Mouse (Mus musculus) common myeloid progenitor, adult 5-6 weeks (primary cell): ENCODE results near the gene Dusp12. TPM values are rescaled to one million over a fixed set of nuclear protein-coding genes. Genes with fewer than 3 reads are reported as not detected.

Experiments used
- ATAC-seq: replicated peaks from 2 replicates; pipeline ENCODE4 v1.8.0; 2016; ENCODE audit warnings: low read depth, mild to moderate bottlenecking, moderate TSS enrichment, inconsistent platforms; ENCODE audit not compliant: poor library complexity, severe bottlenecking
- total RNA-seq: library from RNA; stranded (forward); fragments of 200-1000, 187-1606 nt; gene quantifications from 2 replicates; pipeline ENCODE4 v1.2.3, GENCODE M21; 2017

Gene Dusp12
- total RNA-seq, 1 experiment from 2014 or later, result 10.3 TPM

GRCm38 (mm10) chr1:170865406-170865805 is 19.9 kb downstream of the Dusp12 start:
- 0 out of 2 replicates have a peak, but pooled peaks have one; percentile 7 for ATAC-seq

GRCm38 (mm10) chr1:170864754-170865153 is 20.6 kb downstream of the Dusp12 start:
- no peak for ATAC-seq

GRCm38 (mm10) chr1:170864234-170864633 is 21.1 kb downstream of the Dusp12 start:
- no peak for ATAC-seq

GRCm38 (mm10) chr1:170863033-170863432 is 22.3 kb downstream of the Dusp12 start:
- ATAC-seq, result peak; percentile 61

- ATAC-seq, result no peak
Observed at GRCm38 (mm10) chr1:170862435-170862717, 23.0 kb downstream of the Dusp12 start.

- ATAC-seq, result no peak
Observed at GRCm38 (mm10) chr1:170861671-170862434, 23.5 kb downstream of the Dusp12 start.

- ATAC-seq, result no peak
Observed at GRCm38 (mm10) chr1:170858872-170859271, 26.5 kb downstream of the Dusp12 start.

- ATAC-seq, result no peak
Observed at GRCm38 (mm10) chr1:170857369-170857768, 28.0 kb downstream of the Dusp12 start.

GRCm38 (mm10) chr1:170855056-170855760 is 30.1 kb downstream of the Dusp12 start:
- ATAC-seq, result no peak

- peak; percentile 98 for ATAC-seq
Observed at GRCm38 (mm10) chr1:170853604-170854003, 31.7 kb downstream of the Dusp12 start.

GRCm38 (mm10) chr1:170850637-170851624 is 34.4 kb downstream of the Dusp12 start:
- ATAC-seq, result no peak

- ATAC-seq, result no peak
Observed at GRCm38 (mm10) chr1:170850007-170850406, 35.3 kb downstream of the Dusp12 start.

GRCm38 (mm10) chr1:170845448-170846307 is 39.7 kb downstream of the Dusp12 start:
- peak; percentile 88 for ATAC-seq

- peak; percentile 57 for ATAC-seq
Observed at GRCm38 (mm10) chr1:170844380-170844779, 41.0 kb downstream of the Dusp12 start.

GRCm38 (mm10) chr1:170839685-170840084 is 45.7 kb downstream of the Dusp12 start:
- ATAC-seq, result peak; percentile 69

GRCm38 (mm10) chr1:170834756-170835155 is 50.6 kb downstream of the Dusp12 start:
- no peak for ATAC-seq

GRCm38 (mm10) chr1:170829781-170830180 is 55.6 kb downstream of the Dusp12 start:
- ATAC-seq, result no peak

GRCm38 (mm10) chr1:170829344-170829743 is 56.0 kb downstream of the Dusp12 start:
- no peak for ATAC-seq
